Mouse (Mus musculus) liver, adult (tissue): ENCODE data around the gene Grid1.

Experiments
- GATA4 ChIP-seq: IDR thresholded peaks from 2 replicates; pipeline ENCODE4 v1.6.1; 2014; ENCODE audit warnings: mild to moderate bottlenecking, low read length; ENCODE audit not compliant: insufficient replicate concordance

The Grid1 gene

DNA sequence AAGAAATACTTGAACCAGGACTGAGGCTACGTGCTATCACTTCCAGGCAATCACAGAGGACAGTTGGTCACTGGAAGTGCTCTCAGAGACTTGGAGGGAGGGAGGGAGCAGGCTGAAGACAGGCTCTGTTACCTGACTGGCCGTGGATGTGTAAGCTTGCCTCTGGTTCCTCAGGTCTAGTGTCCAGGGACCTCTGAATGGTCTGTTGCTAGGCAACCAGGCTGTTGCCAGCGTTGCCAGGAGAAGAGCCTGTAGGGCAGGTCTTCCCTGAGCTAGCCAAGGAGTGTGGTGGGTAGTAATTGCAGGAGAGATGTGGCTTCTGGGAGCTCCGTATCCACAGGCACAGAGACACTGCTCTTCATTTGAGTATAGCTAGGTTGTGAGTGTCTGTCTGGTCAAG lies 113.3 kb downstream of the Grid1 start:
- TF ChIP-seq GATA4 = no peak

DNA sequence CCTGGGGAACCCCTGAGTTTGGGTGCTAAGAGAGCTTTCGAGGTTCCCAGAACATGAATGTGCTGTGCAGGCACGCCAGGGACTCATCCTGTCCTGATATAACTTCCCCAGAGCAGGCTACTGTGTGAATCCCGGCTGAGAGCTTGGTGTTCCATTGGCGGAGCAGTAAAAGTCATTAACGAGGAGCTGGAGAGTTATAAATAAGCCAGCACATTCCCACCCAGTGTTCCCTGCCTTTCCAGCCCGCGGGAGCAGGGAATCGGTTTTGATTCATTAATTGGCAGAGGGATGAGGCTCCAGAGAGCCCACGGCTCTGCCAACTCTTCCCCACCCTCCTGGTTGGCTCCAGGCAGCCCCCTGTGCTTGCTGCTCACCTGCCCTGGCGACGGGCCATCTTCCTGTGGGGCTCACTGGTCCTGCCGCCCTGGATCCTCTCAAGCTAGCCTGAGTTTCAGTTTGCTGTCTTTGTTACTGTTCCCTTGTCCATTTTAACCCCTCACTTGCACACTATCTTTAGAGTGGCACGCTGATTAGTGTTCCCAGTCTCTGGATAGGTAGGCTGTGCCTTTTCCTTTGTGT lies 116.4 kb downstream of the Grid1 start:
- TF ChIP-seq GATA4 = no peak

DNA sequence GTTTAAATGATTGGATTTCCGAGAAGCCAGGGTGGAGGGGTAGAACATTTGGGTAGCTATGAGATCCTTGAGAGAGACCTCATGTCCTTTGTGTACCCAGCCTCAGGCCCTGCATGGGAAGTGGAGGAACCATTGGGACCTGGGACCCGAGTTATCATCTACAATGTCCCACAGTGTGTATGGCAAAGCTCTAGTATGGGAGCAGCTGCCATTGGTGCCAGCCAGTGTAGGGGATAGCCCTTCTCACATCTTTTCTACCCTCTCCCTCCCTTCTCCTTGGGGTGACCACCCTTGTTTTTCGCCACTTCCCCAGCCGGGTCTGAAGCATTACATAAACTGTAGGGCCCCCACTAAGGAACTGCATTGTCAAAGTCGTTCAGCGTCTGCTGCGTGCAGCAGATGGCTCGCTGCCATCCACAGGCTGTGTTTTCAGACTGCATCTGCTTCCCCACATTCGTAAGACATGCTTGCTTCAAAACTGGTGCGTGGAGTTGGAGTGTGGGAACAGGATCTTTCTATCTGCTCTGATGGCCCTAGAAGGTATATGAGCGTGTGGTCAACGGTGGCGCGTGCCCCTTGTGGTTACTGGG lies 124.6 kb downstream of the Grid1 start:
- TF ChIP-seq GATA4 = no peak

DNA sequence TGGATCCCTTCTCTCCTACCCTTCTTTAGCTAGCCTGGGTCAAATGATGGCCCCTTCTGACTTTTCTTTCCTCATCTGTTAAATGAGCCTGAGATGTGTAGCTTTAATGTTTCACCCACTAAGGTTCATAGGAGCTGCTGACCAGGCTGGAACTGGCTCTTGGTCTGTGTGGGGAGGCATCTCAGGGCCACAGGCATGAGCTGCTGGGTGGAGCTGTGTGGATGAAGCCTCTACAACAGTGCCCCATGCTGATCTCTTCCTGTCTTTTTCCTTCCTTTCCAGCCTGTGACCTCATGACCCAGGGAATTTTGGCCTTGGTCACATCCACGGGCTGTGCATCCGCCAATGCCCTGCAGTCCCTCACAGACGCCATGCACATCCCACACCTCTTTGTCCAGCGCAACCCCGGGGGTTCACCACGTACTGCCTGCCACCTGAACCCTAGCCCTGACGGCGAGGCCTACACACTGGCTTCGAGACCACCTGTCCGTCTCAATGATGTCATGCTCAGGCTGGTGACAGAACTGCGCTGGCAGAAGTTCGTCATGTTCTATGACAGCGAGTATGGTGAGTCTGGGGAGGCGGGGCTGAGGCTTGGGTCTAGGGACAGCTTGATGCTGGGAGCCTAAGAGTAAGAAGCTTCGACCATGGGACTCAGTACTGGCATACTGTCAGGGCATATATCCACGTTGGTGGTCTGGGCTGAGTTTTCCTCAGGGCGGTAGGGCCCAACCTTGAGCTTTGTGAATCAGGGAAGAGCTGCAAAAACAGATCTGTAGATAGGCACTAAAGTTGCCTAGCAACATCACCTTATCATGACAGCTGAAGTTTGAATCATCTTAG lies 125.8 kb downstream of the Grid1 start:
- no peak for TF ChIP-seq GATA4

DNA sequence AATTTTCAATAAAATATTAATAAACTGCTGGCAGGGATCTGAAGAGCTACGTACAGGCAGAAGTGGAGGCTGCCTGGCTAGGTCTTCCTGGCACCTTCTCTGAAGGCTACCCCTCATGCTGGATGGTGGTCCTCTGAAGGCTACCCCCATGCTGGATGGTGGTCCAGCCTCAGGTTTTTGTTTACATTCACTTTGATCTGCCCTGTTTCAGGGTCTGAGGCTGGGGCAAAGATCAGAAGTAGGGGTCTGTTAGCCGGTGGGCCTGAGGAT lies 126.3 kb downstream of the Grid1 start:
- no peak for TF ChIP-seq GATA4

DNA sequence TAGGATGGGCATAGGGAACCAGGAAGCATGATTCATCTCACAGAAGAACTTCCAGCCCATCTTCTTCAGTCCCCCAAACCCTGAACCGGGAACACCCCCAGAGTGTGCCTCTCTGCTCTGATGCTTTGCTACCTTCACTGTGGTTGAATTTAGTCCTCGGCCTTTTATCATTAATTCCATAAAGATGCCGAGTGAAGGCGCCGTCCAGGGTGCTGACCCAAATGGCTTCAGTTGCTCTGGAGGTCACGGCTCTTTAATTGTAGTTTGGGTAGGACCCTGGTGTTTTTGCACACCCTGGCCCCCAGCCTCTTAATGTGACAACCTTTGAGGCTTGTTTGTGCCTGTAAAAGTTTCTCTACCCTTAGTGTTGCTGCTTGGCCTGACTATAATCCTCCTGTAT lies 128.3 kb downstream of the Grid1 start:
- TF ChIP-seq GATA4 = no peak

DNA sequence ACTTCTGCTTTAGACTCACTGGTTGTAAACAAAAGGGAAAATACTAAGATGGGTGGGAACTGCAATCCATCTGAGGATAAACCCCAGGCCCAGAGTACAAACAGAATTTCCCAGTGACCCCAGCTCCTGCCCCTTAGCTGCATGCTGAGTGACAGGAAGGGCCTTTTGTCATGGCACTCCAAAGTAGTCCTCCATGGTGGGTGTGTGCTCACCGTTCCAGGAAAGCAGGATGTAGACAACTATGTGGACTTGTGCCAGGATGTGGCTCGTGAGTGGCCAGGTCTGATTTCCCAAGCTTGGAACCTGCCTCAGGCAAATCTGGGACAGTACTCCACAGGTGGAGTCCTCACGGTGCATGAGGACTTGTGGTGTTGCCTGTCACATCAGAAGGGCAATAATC lies 132.4 kb downstream of the Grid1 start:
- TF ChIP-seq GATA4 = no peak

DNA sequence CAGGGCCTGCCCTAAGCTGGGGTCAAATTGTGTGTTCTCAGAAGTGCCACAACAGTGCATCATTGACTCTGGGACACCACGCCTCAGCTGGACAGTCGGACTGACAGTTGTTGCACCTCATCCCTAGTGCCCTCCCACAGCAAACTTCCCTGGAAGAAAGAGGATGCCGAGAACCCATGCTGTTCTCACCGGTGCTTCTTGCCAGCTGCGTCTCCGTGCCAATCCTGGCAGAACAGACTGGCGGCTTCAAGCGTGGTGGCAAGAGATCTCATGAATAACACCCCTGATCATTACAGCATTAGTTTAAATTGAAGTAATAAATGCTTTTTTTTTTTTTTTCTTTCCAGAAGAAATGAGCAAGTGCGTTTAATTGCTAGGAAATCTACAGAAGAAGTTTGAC lies 133.7 kb downstream of the Grid1 start:
- no peak for TF ChIP-seq GATA4

DNA sequence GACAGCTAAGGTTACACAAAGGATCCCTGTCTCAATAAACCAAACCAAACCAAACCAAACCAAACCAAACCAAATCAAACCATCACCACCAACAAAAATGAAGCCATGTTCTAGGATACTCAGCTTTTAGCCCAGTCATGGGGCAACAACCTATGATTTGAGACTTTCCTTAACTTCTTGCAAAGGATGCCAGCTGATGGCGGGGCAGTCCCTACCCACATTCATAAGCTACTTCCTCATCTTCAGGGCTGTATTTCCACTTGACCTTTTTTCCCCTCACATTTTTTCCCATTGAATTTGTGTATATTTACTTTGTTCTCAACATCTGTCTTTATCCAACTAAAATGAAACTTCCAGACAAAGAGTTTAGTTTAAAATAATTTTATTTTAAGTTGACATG lies 135.8 kb downstream of the Grid1 start:
- no peak for TF ChIP-seq GATA4

DNA sequence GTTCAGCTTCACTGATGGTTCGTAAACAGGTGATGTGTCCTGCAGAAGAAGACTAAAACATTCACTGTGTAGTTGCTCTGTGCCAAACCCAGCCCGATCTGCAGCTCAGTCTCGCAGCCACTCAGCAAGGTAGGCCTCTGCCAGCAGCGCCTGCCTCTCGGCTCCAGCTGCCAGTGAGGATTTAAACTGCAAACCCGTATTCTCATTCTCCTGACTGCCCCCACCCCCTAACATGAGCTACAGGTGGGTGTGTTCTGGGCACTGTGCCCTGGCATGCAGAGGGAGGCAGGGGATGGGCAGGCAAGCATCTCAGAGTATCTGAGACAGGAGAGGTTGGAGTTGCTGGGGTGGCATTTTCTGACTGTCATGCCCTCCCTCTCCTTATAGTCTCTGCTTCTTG lies 140.3 kb downstream of the Grid1 start:
- no peak for TF ChIP-seq GATA4

DNA sequence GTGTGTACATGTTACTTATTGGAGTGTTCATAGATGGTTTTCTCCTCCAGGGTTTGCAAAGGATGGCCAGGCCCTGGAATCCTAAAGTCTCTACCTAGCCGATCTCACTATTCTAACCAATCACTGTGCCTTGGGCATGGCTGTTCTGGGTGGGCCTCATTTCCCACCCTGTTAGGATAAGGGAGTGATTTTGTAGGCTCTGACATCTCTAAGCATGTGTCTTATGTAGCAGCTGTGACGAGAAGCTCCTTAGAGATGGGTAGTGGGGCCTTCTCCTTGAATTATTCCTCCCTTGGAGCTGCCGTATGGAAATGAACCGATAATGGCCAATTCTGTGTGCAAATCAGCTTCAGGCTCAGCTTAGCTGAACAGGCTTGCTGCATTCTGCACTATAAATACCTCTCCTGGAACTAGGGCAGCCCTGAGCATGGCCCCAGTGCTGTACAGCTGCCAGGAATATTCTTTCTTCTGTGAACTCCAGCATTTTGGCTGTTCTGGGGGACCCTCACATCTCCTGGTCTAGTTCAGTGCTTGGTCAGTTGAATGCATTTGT lies 143.8 kb downstream of the Grid1 start:
- TF ChIP-seq GATA4 = no peak

DNA sequence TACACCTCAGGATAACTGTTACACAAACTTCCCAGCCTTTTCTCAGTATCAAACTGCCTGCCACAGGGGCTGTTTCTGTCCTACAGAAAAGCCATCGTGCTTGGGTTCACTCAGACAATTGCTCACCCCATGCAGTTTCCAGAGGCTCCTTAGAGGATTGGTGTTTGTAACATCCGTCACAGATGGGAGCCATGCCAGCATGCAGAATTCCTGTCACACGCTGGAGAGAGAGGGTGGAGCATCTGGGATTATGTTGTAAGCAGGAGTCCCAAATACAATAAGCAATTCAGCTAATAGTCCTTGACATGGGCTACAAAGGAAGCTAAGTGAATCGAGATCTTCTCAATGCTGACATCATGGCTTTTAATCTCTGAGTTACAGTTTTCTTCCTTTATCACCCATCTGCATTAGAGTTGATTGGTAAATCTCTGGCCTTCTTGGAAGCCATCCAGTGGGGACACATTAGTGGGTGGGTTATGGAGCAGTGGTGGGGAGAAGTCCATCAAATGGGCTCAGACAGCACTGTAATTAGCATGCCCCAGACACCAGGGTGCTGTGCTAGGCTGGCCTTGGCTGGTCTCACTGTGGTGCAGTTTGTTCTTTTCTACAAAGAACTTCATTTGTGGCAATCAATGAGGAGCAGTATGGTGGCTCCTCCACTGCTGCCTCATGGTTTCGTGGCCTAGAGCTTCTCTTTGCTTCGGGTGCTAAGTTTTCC lies 149.4 kb downstream of the Grid1 start:
- no peak for TF ChIP-seq GATA4

DNA sequence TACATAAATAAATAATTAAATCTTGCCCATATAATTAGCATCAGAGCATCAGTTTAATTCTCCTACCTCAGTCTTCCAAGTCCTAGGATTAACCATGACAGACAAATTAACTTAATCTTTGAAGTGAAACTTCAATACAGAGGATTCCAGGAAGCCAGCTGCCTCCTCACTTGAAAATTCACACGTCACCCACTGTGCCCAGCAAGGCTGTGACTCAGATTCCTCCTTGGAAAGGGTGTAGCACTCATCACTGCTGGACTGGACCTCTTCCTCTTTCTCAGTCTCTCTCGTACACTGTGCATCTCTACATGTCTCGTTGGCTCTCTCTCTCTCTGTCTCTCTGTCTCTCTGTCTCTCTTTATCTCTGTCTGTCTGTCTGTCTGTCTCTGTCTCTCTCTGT lies 153.0 kb downstream of the Grid1 start:
- TF ChIP-seq GATA4 = no peak

DNA sequence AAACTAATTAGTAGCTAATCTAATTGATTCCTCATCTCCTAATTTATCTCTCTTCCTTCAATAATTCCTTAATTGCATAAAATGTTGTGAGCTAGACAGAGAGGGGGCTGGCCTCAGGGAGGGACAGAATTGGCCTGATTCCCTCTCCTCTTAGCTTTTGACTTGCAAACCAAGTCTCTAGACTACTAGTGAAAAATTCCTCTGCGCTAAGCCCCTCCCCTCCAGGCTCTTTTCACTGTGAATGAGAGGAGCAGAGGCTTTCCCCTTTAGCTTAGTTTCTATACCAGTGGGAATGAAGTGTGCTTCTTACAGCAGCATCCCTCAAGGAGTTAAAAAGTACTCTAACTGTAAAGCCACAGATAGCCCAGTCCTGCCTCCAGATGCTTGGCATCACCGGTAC lies 160.8 kb downstream of the Grid1 start:
- TF ChIP-seq GATA4 = no peak

DNA sequence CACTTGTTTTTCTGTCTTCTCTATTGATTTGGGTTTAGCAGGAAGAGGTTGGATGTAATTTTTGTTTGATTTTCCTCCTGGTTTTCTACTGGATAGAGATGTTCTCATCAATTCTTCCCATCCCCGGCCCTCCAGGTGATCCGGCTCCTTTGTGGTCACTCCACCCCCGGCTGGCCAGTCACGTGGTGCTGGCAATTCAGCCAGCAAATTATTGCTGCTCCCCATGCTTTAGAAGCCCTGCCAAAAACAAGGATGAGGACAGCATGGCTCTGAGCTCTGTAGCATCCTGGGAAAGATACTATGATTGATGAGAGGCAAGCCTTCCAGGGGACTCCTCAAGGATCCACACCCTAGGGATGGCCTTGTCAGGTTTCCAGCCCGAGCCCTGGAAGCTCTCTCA lies 169.2 kb downstream of the Grid1 start:
- TF ChIP-seq GATA4 = no peak

DNA sequence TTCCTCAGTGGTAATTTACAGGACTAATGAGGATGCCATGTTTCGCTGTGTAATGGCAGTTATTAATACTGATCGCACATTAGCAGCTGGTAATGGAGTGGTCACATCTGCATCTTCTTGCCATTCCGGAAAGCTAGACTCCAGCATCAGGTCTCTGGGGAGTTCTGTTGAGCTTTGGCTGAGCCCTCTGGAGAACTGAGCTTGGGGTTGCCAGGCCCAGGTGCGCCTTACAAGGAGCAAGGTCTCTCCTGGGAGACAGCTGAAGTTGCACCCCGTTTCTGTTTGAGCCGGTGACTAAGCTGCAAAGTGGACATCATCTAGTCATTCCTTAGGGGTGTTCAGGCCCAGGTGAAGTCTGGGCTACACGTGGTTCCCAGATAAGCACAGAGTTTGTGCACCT lies 186.8 kb downstream of the Grid1 start:
- no peak for TF ChIP-seq GATA4
